18 mouse cellular contexts compared by ENCODE assay signal in the genomic region with DNA sequence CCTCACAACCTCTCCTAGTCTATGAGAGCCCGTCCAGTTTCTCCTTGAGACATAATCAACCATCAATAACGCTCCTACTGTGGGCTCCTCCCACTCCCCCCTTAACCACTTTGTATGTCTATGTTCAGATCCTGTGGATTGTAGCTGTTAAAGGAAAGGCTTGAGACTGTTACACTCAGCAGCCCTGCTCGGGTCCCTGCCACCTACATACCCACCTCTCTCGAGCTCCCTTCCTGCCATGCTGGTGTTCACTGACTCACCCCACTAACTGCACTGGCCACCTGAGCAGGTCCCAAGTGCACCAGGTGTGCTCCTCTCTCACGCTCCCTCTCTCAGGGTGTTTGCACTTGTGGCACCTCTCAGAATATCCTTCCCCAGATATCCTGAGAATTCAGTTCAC.
A peak's percentile ranks its signal among the peaks of the same experiment; 100 is the strongest.
DNase-seq lines count a peak whose midpoint lies in the region; ATAC-seq and TF ChIP-seq lines count a peak whose summit lies in the region.
"Had no signal": no experiment of that assay in that cellular context is flagged by ENCODE, and none has a peak within 500 bp of the region (broad histone marks: within the 10 kb centered on the region; RNA-seq: fewer than 3 reads in every experiment).

No protein-coding gene starts in this region.

- no peaks in the 10 kb centered on the region for H3K27me3 ChIP-seq in liver, embryonic 12.5 days (replicated peaks)
- H3K27me3 ChIP-seq in liver, postnatal 0 days (ENCODE audit: insufficient read depth, low read length): no peaks in the 10 kb centered on the region
- no peaks in the 10 kb centered on the region for H3K27me3 ChIP-seq in hindbrain, embryonic 12.5 days
- H3K27me3 ChIP-seq: embryonic facial prominence, embryonic 15.5 days; intestine, embryonic 15.5 days had no signal

- H3K4me2 ChIP-seq in liver, embryonic 12.5 days: no peak overlapping the region
- H3K4me2 ChIP-seq in liver, postnatal 0 days (ENCODE audit: low read depth, low read length): no peak overlapping the region
- no peak overlapping the region for H3K4me2 ChIP-seq in hindbrain, embryonic 12.5 days (replicated peaks)
- H3K4me2 ChIP-seq: embryonic facial prominence, embryonic 15.5 days; hindbrain, embryonic 14.5 days; intestine, embryonic 15.5 days had no signal

- H3K4me1 ChIP-seq in liver, embryonic 12.5 days: peaks cover 78% of the 10 kb centered on the region
- peaks cover 22% of the 10 kb centered on the region for H3K4me1 ChIP-seq in brown adipose tissue, adult 24 weeks (ENCODE audit: control insufficient read depth, insufficient read depth, insufficient read length, low read length)
- H3K4me1 ChIP-seq in liver, postnatal 0 days (ENCODE audit: insufficient read depth): peaks cover 39% of the 10 kb centered on the region
- H3K4me1 ChIP-seq in hindbrain, embryonic 12.5 days: no peaks in the 10 kb centered on the region
- H3K4me1 ChIP-seq: intestine, embryonic 15.5 days had no signal

- DNase-seq in heart, adult 11 months: peak; percentile 80
- no peak for DNase-seq in heart, postnatal 4 days
- DNase-seq in liver (no peak), MN1 (ENCODE audit: low spot score) (no peak)
- no peak for DNase-seq in liver, postnatal 0 days
- DNase-seq: adrenal gland, postnatal 25 days; cerebellum, adult 2 months; cerebellum, postnatal 10 days; heart, postnatal 36 days had no signal

- no peak for TF ChIP-seq CTCF in liver, postnatal 0 days (IDR thresholded peaks at IDR 0.05; ENCODE audit: low read depth)

- no peak overlapping the region for H3K9ac ChIP-seq in liver, embryonic 12.5 days
- no peak overlapping the region for H3K9ac ChIP-seq in liver, postnatal 0 days (replicated peaks)
- no peak overlapping the region for H3K9ac ChIP-seq in hindbrain, embryonic 12.5 days
- H3K9ac ChIP-seq: embryonic facial prominence, embryonic 15.5 days; hindbrain, embryonic 14.5 days; intestine, embryonic 15.5 days had no signal

- ATAC-seq in liver, embryonic 12.5 days: no peak
- no peak for ATAC-seq in liver, postnatal 0 days
- ATAC-seq in hindbrain, embryonic 12.5 days (ENCODE audit: low FRiP score): no peak
- ATAC-seq: forebrain, embryonic 14.5 days; intestine, embryonic 15.5 days had no signal

- H3K4me3 ChIP-seq in liver, embryonic 12.5 days: no peak overlapping the region
- H3K4me3 ChIP-seq in brown adipose tissue, adult 24 weeks (ENCODE audit: insufficient read depth, low read depth, low read length): no peak overlapping the region
- H3K4me3 ChIP-seq in liver, postnatal 0 days (ENCODE audit: low read depth, low read length): no peak overlapping the region
- H3K4me3 ChIP-seq in hindbrain, embryonic 12.5 days: no peak overlapping the region
- H3K4me3 ChIP-seq: embryonic facial prominence, embryonic 15.5 days; erythroblast, embryonic 14.5 days; forebrain, embryonic 10.5 days; intestine, embryonic 15.5 days had no signal

- peaks cover 17% of the 10 kb centered on the region for H3K36me3 ChIP-seq in liver, embryonic 12.5 days
- H3K36me3 ChIP-seq in liver, postnatal 0 days (replicated peaks; ENCODE audit: insufficient read depth, low read length): 0 out of 2 replicates have a peak, but pooled peaks cover 4% of the 10 kb centered on the region
- H3K36me3 ChIP-seq in hindbrain, embryonic 12.5 days: no peaks in the 10 kb centered on the region
- H3K36me3 ChIP-seq: forebrain, embryonic 10.5 days; intestine, embryonic 15.5 days had no signal

- 61% methylated on average over 5 of the region's 5 CpGs for WGBS in liver, embryonic 12.5 days (ENCODE audit: insufficient replicate concordance)
- 78% methylated on average over 5 of the region's 5 CpGs for WGBS in liver, postnatal 0 days (ENCODE audit: insufficient replicate concordance)
- 84% methylated on average over 5 of the region's 5 CpGs for WGBS in hindbrain, embryonic 12.5 days

- no peak for TF ChIP-seq EP300 in liver, postnatal 0 days (IDR thresholded peaks at IDR 0.05; ENCODE audit: low read depth)

- H3K9me3 ChIP-seq in liver, embryonic 12.5 days (replicated peaks): no peaks in the 10 kb centered on the region
- no peaks in the 10 kb centered on the region for H3K9me3 ChIP-seq in liver, postnatal 0 days (ENCODE audit: low read length)
- H3K9me3 ChIP-seq in hindbrain, embryonic 12.5 days (replicated peaks): no peaks in the 10 kb centered on the region
- H3K9me3 ChIP-seq: embryonic facial prominence, embryonic 15.5 days; forebrain, embryonic 10.5 days; intestine, embryonic 15.5 days had no signal

- H3K27ac ChIP-seq in liver, embryonic 12.5 days: peak overlapping the region; percentile 65
- H3K27ac ChIP-seq in brown adipose tissue, adult 24 weeks (replicated peaks; ENCODE audit: low read depth, low read length): peak overlapping the region; percentile 36
- H3K27ac ChIP-seq in liver, postnatal 0 days (ENCODE audit: low read depth): peak overlapping the region; percentile 19; the same call in 1 of the 2 replicates
- no peak overlapping the region for H3K27ac ChIP-seq in hindbrain, embryonic 12.5 days
- H3K27ac ChIP-seq: embryonic facial prominence, embryonic 15.5 days; forebrain, embryonic 10.5 days; hindbrain, embryonic 14.5 days; intestine, embryonic 15.5 days had no signal
